Mouse (Mus musculus): Measurements from ENCODE around the gene Gm42791.

Gene Gm42791

DNA sequence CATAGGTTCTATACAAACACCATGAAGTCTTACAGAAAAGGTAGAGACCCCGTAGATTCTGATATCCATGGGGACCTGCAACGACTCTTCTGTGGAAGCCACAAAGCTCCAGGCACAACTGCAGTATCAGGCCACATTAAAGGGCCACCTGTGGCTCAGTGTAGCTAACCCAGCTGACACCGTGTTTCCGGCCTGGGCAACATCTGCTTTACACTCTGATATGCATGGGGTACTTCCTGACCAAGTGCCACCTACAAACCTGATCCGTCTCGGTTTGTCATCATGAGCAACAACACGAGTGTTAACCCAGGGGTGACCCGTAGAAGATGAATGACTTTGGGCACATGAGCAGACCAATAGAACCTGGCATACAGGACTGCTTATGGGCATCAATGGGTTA, 18.1 kb downstream of the Gm42791 start:
- DNase-seq = no peak

- no peak for DNase-seq
These were observed 19.9 kb downstream of the Gm42791 start for GRCm38 (mm10) chr5:148975035-148975434.

GRCm38 (mm10) chr5:148973019-148973668, 21.8 kb downstream of the Gm42791 start:
- no peak for DNase-seq

DNA sequence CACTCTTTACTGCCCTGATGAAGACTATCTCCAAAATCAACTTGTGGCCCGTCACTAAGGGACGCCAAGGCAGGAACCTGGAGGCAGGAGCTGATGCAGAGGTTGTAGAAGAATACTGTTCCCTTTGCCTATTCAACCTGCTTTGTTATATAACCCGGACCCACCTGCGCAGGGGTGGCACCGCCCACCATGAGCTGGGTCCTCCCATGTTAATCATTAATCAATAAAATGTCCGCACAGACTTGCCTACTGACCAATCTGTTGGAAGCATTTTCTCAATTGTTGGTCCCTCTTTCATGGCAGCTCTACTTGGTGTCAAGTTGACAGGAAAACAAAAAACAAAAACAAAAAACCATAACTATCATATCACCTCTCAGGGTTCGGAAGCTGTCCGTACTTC, 22.8 kb downstream of the Gm42791 start:
- DNase-seq = no peak

DNA sequence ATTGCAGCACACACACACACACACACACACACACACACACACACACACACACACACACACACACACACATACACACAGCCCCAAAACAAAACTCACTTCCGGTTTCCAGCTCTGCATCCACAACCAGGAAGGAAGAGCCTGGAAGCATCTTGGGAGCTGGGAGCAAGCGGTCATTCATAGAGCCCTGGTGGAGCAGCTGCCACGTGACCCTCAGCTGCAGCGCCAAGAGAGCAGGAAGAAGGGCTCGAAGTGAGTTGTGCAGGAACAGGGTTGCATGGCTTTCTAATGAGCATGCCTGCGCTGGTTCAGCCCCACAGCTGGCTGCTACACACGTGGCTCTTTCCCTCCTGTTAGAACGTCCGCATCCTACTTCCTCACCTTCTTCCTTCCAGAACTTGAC, 25.3 kb downstream of the Gm42791 start:
- no peak for DNase-seq

DNA sequence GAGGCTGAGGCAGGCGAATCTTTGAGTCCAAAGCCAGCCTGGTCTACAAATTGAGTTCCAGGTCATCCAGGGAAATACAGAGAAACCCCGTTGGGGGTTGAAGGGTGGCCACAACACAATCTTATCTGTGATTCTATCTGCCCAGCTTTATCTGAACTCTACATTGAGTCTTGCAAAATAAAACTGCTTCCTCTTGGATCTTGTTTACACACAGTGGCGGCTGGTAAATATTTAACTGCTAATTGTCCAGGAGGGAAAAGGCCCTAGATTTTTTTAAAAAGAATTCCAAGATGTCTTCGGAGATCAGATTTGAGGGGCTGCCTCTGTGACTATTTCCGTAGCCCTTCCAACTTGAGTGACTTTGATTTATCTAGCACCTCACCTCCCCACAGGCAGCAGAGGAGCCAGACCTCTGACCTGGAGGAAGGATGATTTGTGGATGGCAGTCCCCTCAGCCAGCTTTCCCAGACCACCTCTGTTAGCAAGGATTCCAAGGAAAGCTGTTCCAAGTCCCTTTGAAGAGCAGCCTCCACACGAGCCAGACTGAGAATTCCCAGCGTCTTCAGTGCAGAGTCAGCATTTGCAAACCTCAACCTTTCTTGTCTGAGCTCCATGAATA, 25.9 kb downstream of the Gm42791 start:
- DNase-seq = no peak

GRCm38 (mm10) chr5:148968179-148968578, 26.8 kb downstream of the Gm42791 start:
- no peak for DNase-seq

GRCm38 (mm10) chr5:148966395-148966794, 28.6 kb downstream of the Gm42791 start:
- DNase-seq = no peak

GRCm38 (mm10) chr5:148965691-148966333, 29.1 kb downstream of the Gm42791 start:
- DNase-seq = peak; percentile 89

DNA sequence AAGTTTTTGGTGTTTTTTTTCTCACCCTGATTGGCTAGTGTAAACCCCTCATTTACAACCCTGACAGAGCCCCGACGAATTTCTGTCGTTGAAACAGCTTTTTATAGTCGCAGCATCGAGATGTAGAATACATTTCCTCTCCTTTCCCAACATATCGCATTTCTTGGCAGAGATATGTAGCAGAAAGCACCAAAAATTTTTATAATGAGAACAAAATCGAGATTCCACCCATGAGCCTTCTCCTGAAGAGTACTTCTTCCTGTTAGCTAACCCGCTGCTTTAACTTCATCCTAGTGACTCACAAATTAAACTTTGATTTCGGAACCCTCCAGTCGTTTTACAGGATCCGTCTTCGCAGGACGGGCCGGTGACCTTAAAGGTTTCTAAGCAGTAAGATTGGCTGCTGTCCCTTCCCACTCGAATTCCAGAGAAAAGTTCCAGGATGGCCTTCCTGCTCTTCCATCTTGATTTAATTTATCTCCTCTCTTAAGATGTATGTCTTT, 29.8 kb downstream of the Gm42791 start:
- DNase-seq = no peak

DNA sequence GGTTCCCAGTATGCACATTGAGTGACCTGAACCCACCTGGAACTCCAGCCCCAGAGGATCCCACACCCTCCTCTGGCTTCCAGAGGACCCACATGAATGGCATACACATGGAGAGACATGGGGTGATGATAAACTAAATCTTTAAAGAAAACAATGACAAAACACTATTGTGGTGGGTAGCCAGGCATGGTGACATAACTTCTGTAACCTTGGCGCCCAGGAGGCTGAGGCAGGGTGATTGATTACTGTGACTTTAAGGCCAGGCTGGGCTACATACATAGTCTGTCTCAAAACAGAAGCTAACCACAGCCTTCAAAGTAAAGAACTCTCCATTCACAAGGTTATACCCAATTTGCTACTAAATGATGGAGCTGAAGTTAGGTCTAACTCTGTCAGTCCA, 30.7 kb downstream of the Gm42791 start:
- DNase-seq = no peak

DNA sequence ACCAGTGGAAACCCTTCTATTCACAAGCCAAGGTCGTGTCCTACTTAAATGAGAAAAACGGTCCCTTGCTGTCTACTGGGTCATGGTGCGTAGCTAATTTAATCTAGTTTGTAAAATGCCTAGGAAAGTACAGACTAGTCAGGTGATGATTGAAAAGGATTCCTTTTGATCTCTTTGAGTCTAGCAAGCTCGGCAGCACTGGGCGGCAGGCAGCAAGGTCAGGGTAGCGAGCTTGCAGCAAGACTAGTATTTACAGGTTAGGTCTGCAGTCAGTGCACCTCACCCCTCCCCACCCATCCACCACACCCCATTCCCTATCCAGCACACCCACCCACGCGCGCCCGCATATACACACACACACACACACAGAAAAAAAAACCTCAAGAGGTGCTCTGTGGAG, 34.7 kb downstream of the Gm42791 start:
- no peak for DNase-seq

DNA sequence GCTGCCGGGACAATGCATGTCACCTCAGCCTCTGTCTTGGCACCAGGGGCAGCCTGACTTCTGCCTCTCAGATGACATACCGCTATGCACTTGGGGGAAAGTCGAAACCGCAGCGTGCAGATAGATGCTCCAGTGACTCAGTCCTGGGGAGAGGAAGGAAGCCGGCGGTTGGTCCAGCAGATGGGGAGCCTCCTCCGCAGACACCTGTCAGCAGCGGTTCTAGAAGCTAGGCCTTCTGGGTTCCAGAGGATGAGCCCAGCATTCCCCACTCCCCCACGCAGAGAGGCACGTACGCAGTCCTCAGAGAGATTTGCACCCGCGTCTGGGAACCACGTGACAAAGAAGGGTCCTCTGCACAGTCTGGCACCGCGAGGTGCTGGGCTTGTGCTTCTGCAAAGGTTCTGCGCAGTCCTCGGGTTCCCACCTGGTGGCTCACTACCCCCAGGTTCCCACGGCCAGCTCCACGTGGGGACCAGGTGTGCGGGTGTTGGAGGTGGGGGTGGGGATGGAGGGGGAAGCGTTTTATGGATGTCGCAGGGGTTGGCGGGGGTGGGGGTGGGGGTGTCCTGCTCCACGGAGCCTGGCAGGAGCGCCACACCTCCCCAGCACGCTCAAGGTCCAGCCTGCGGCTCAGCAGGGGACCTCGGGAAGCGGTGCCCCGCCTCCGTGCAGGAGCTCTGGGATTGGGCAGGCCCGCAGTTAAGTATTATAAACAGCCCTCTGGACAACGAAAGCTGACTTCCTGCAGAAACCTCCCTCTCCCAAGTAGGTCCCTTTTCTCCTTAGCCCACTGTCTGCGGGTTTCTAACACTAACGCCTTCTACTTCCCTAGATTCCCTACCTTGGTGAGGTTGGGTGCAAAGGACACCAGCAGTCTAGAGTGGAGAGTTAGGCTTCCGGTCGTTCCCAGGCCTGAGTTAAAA, 35.6 kb downstream of the Gm42791 start:
- DNase-seq = peak; percentile 83

DNA sequence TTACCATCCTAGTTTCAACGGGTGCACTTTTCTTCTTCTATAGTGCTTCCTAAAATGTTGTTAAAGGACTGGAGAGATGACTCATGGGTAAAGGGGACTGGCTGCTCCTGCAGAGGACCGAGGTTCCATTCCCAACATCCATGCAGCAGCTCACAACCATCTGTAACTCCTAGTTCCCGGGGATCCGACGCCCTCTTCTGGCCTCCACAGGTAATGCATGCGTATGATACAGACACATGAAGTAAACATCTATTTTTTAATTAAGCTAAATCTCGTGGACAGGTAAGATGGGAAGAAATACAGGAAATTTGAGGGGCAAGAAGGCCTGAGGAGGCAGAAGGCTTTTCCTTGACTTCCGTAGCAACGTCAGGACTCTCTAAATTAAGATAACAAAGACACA, 36.6 kb downstream of the Gm42791 start:
- DNase-seq = no peak

GRCm38 (mm10) chr5:148956898-148957535, 37.9 kb downstream of the Gm42791 start:
- DNase-seq = no peak

GRCm38 (mm10) chr5:148956091-148956490, 38.9 kb downstream of the Gm42791 start:
- DNase-seq = no peak

- DNase-seq = no peak
These were observed 39.4 kb downstream of the Gm42791 start for GRCm38 (mm10) chr5:148955575-148955974.

- DNase-seq = no peak
These were observed 40.5 kb downstream of the Gm42791 start for GRCm38 (mm10) chr5:148954314-148955060.

DNA sequence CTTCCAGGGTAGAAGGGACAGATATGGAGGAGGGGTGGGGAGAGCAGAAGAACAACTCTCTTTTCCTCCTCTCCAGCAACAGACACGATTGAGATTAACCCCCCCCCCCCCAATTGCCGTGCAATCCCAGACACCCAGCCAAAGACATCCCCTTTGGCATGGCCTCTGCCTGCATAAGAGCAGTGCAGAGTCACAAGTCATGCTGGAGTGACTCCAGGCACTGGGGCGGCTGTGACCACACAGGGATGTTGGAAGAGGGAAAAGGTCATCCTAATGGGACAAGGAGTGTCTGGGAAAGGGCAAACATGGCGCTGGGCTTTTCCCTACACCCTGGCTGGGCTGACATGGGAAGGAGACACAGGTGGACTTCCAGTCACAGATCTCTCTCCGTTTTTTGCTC, 41.8 kb downstream of the Gm42791 start:
- DNase-seq = no peak

GRCm38 (mm10) chr5:148952419-148952818, 42.5 kb downstream of the Gm42791 start:
- no peak for DNase-seq

GRCm38 (mm10) chr5:148951360-148951759, 43.6 kb downstream of the Gm42791 start:
- no peak for DNase-seq

- DNase-seq = no peak
These were observed 44.9 kb downstream of the Gm42791 start for GRCm38 (mm10) chr5:148950064-148950463.
